Mouse (Mus musculus): ENCODE data around the gene Anks3. TPM values are rescaled to one million over a fixed set of nuclear protein-coding genes. Genes with fewer than 3 reads are reported as not detected.

Gene Anks3
- polyA plus RNA-seq, 1 experiment = 1.9 TPM

DNA sequence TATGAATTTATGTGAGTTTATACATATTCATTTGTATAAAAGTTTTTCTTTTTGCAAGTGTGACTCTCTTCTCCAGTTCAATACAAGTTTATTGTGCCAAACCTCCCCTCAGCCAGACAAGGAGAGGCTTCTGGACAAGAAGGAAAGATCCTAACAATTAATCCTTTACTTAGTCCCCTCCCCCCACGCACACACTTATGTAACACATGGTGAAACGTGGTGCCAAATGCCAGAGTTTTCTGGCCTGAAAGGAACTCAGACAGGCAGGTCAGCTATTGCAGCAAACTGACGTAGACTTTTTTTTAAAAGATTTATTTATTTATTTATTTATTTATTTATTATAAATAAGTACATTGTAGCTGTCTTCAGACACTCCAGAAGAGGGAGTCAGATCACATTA, 36.6 kb upstream of the Anks3 start:
- TF ChIP-seq TAL1 (IDR thresholded peaks at IDR 0.05; ENCODE audit: low read length) (no peak), GATA1 (IDR thresholded peaks at IDR 0.05; ENCODE audit: low read length) (no peak)

DNA sequence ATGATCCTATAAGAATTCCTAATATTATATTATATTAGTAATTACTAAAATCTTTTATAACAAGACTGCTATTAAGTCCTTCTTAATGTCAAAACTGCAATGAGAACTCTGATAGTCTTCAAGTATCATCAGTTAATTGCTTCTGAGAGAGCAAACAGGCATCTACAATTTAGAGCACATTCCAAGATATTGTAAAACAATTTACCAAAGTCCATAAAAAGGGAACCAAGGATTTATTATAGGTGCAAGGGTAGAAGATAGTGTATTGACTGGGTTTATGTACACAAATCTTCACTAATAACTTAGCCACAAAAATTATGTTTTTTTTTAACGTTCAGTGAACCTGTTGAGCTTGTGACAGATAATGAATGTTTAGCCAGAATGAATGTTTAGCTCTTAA, 35.0 kb upstream of the Anks3 start:
- Histone ChIP-seq H3K9me3 (ENCODE audit: control insufficient read depth, low read length) (no peaks in the 10 kb centered on the region), H3K4me3 (replicated peaks) (no peak overlapping the region), H3K4me1 (ENCODE audit: control insufficient read depth) (no peaks in the 10 kb centered on the region), H3K27me3 (ENCODE audit: control insufficient read depth) (peaks cover 7% of the 10 kb centered on the region; the same call in 1 of the 2 replicates), H3K36me3 (ENCODE audit: control insufficient read depth) (no peaks in the 10 kb centered on the region)
- no peak for TF ChIP-seq TAL1 (IDR thresholded peaks at IDR 0.05; ENCODE audit: low read length)
- TF ChIP-seq GATA1 (IDR thresholded peaks at IDR 0.05; ENCODE audit: low read length) = no peak

More for the DNA sequence above, 36.6 kb upstream of the Anks3 start:
- H3K27me3 ChIP-seq (ENCODE audit: control insufficient read depth) = peaks cover 7% of the 10 kb centered on the region; the same call in 1 of the 2 replicates
- H3K4me1 ChIP-seq (ENCODE audit: control insufficient read depth) = no peaks in the 10 kb centered on the region
- no peak overlapping the region for H3K4me3 ChIP-seq (replicated peaks)
- H3K9me3 ChIP-seq (ENCODE audit: control insufficient read depth, low read length) = no peaks in the 10 kb centered on the region
- no peaks in the 10 kb centered on the region for H3K36me3 ChIP-seq (ENCODE audit: control insufficient read depth)

DNA sequence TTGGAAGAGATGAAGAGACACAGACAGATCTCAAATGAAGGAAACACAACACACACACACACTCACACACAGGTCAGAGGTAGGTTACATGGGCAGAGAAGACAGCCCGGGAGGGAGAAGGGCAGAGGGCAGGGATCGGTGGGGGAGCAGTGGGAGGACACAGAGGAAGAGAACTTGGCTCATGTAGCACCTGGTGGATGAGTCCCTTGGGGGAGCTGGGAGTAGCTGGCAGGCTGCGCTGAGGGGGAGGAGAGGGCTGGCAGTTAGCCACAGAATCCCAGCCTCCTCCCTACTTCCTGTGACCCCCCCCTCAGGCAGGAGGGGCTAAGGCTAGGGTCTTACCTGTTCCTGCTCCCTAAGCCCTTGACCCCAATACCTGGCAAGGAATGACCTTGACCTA, 33.5 kb upstream of the Anks3 start, which contains the start of gene Sept12:
Gene Sept12, minus strand, starts transcription at position 300 of the 400 bp plus-strand sequence.
- no peaks in the 10 kb centered on the region for H3K4me1 ChIP-seq (ENCODE audit: control insufficient read depth)
- TF ChIP-seq TAL1 (IDR thresholded peaks at IDR 0.05; ENCODE audit: low read length) (no peak), GATA1 (IDR thresholded peaks at IDR 0.05; ENCODE audit: low read length) (no peak)
- H3K36me3 ChIP-seq (ENCODE audit: control insufficient read depth) = no peaks in the 10 kb centered on the region
- H3K4me3 ChIP-seq (replicated peaks) = no peak within 1 kb of the TSS
- H3K27me3 ChIP-seq (ENCODE audit: control insufficient read depth) = peaks cover 7% of the 10 kb centered on the region; the same call in 1 of the 2 replicates
- no peaks in the 10 kb centered on the region for H3K9me3 ChIP-seq (ENCODE audit: control insufficient read depth, low read length)

DNA sequence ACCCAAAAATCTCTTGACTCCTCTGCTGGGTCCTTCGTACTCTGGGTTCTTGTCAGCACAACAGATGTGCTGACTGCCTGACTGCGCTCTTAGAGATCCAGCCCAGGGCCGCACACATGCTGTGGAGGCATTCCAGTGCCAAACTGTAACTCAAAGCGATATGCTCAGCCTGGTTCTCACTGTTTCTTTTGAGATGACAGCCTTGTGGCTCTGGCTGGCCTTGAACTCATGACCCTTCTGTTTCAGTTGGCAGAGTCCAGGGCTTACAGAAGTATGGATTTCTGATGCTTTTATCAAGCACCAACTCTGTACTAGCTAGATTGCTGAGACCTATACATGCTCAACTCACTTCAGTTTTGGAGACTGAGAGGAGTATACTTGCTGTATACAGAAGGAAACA, 29.3 kb upstream of the Anks3 start:
- peaks cover 4% of the 10 kb centered on the region; the same call in 1 of the 2 replicates for H3K27me3 ChIP-seq (ENCODE audit: control insufficient read depth)
- TF ChIP-seq TAL1 (IDR thresholded peaks at IDR 0.05; ENCODE audit: low read length) = no peak
- TF ChIP-seq GATA1 (IDR thresholded peaks at IDR 0.05; ENCODE audit: low read length) = no peak
- H3K9me3 ChIP-seq (ENCODE audit: control insufficient read depth, low read length) = no peaks in the 10 kb centered on the region

DNA sequence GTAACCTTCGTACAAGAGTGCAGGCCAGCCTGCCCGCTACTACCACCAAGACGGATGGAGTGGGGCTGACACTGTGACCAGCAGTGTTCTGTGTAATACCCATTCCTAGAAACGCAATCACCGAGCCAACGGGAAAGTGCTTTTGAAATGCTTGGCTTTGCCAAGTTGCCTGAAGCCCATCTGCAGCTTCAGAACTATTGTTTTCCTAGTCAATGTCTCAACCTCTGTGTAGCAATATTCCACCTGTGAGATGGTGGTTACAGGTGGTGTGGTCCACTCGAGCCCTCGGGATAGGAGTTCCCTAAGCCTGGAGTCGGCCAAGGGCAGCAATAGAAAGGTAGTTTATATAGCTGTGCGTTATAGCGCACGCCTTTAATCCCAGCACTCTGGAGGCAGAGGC, 20.7 kb upstream of the Anks3 start:
- H3K4me1 ChIP-seq (ENCODE audit: control insufficient read depth) = no peaks in the 10 kb centered on the region
- no peaks in the 10 kb centered on the region for H3K9me3 ChIP-seq (ENCODE audit: control insufficient read depth, low read length)
- no peak for TF ChIP-seq GATA1 (IDR thresholded peaks at IDR 0.05; ENCODE audit: low read length)
- no peaks in the 10 kb centered on the region for H3K36me3 ChIP-seq (ENCODE audit: control insufficient read depth)
- no peaks in the 10 kb centered on the region for H3K27me3 ChIP-seq (ENCODE audit: control insufficient read depth)
- H3K4me3 ChIP-seq (replicated peaks) = no peak overlapping the region

More for the DNA sequence above, 29.3 kb upstream of the Anks3 start:
- H3K4me3 ChIP-seq (replicated peaks) = no peak overlapping the region
- H3K36me3 ChIP-seq (ENCODE audit: control insufficient read depth) = no peaks in the 10 kb centered on the region
- H3K4me1 ChIP-seq (ENCODE audit: control insufficient read depth) = no peaks in the 10 kb centered on the region

DNA sequence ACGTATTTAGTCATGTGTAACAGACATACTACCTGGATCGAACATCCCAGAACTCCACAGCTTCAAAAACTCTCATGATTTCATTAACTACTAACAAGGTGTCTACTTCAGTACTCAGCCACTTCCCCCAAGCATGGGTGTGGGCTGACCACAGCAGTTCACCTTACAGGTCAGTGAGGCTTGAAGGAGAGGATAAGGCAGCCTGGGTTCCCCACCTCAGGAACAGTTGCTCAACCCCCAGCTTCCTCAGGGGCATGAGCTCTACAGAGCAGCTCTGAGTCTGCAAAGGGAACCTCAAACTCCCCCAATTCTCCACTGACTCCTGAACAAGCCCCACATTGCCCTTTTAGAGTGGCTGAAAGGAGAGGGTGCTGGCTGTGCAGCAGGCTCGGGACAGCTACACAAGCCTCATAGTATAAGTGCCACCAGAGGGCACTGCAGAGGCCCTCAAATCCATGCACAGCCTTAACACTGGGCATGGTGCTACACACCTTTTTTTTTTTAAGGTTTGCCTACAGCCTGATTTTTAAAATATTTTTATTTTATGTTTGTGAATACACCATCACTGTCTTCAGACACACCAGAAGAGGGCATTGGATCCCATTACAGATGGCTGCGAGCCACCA, 15.9 kb upstream of the Anks3 start:
- no peak overlapping the region for H3K4me3 ChIP-seq (replicated peaks)
- no peaks in the 10 kb centered on the region for H3K36me3 ChIP-seq (ENCODE audit: control insufficient read depth)
- H3K9me3 ChIP-seq (ENCODE audit: control insufficient read depth, low read length) = no peaks in the 10 kb centered on the region
- no peak for TF ChIP-seq TAL1 (IDR thresholded peaks at IDR 0.05; ENCODE audit: low read length)
- TF ChIP-seq GATA1 (IDR thresholded peaks at IDR 0.05; ENCODE audit: low read length) = no peak
- H3K4me1 ChIP-seq (ENCODE audit: control insufficient read depth) = peaks cover 9% of the 10 kb centered on the region
- H3K27me3 ChIP-seq (ENCODE audit: control insufficient read depth) = peaks cover 2% of the 10 kb centered on the region; the same call in 1 of the 2 replicates

DNA sequence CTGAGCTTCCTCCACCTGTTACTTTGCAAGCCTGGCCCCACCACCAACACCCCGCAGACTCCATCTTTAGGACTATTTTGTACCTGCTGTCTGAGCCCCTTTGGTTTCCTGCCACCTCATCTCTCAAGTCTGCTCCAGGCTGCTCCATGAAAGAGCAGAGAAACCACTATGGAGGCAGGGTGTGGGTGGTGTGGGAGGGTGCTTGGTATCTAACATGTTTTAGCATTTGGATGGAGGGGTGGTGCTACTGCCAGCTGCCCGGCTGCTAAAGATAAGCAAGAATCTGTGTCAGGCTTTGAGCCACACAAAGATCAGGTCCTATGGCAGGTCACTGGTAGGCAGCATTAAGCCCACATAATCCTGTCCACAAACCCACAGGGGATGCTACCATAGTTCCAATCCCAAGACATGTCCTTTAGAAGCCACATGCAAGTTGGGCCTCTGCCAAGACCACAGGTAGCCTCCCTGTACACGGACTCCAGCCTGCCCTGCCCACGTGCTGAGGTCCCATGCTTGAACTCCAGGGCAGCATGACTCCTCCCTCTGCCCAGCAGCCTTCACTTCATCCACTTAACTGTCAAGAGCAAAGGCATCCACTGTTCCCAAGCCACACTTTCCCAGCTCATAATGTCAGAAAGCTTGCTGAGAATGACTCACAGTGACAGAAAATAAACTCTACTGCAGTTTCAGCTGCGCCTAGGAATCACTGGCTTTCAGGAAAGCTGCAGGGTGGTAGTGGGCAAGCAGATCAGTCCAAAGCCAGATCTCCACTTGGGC, 14.5 kb upstream of the Anks3 start:
- no peaks in the 10 kb centered on the region for H3K36me3 ChIP-seq (ENCODE audit: control insufficient read depth)
- no peak overlapping the region for H3K4me3 ChIP-seq (replicated peaks)
- H3K27me3 ChIP-seq (ENCODE audit: control insufficient read depth) = peaks cover 2% of the 10 kb centered on the region; the same call in 1 of the 2 replicates
- TF ChIP-seq TAL1 (IDR thresholded peaks at IDR 0.05; ENCODE audit: low read length) (no peak), GATA1 (IDR thresholded peaks at IDR 0.05; ENCODE audit: low read length) (no peak)
- H3K9me3 ChIP-seq (ENCODE audit: control insufficient read depth, low read length) = no peaks in the 10 kb centered on the region
- H3K4me1 ChIP-seq (ENCODE audit: control insufficient read depth) = peaks cover 9% of the 10 kb centered on the region

DNA sequence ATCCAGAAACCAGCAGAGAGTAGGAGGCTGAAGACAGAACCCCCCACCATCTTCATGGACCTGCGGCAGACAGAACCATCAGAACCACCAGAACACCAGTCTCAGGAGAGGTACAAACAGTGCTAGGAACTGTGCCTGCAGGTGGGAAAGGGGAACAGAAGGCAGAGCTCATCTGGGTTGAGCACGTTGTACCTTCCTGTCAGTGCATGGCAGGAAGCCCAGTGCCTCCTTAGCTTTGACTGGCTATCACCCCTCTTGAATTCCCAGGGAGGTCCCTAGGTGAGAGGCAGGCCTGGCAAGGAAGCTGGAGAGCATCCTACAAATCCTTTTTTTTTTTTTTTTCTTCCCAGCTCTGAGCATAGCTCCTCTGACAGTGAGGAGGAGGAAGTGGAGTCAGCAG, 12.2 kb upstream of the Anks3 start:
- Histone ChIP-seq H3K9me3 (ENCODE audit: control insufficient read depth, low read length) (no peaks in the 10 kb centered on the region), H3K4me1 (ENCODE audit: control insufficient read depth) (peaks cover 9% of the 10 kb centered on the region), H3K4me3 (replicated peaks) (no peak overlapping the region), H3K36me3 (ENCODE audit: control insufficient read depth) (no peaks in the 10 kb centered on the region), H3K27me3 (ENCODE audit: control insufficient read depth) (peaks cover 2% of the 10 kb centered on the region; the same call in 1 of the 2 replicates)
- TF ChIP-seq TAL1 (IDR thresholded peaks at IDR 0.05; ENCODE audit: low read length) (no peak), GATA1 (IDR thresholded peaks at IDR 0.05; ENCODE audit: low read length) (no peak)

DNA sequence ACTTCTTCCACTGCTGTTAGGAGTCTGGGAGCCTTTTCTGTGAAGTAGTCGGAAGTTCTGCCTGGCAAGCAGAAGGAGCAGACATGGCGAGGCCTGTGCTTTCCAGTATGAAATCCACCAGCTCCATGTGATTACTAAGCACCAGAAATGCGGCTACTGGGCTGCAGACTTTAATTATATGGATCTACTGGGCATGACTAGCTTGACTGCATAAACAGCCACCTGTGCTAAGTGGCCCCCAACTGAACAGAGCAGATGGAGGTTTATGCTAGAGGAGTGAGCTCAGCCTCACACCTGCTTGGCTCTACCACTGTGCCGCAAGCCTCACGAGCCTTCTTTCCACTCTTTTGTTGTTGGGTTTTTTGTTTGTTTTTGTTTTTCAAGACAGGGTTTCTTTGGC, 10.5 kb upstream of the Anks3 start:
- Histone ChIP-seq H3K4me1 (ENCODE audit: control insufficient read depth) (peaks cover 9% of the 10 kb centered on the region), H3K27me3 (ENCODE audit: control insufficient read depth) (peaks cover 2% of the 10 kb centered on the region; the same call in 1 of the 2 replicates), H3K36me3 (ENCODE audit: control insufficient read depth) (no peaks in the 10 kb centered on the region), H3K4me3 (replicated peaks) (no peak overlapping the region), H3K9me3 (ENCODE audit: control insufficient read depth, low read length) (no peaks in the 10 kb centered on the region)
- TF ChIP-seq GATA1 (IDR thresholded peaks at IDR 0.05; ENCODE audit: low read length) = no peak
- TF ChIP-seq TAL1 (IDR thresholded peaks at IDR 0.05; ENCODE audit: low read length) = no peak

All from erythroblast, embryonic 14.5 days (primary cell).